Mouse (Mus musculus) kidney, adult 9 months (tissue): ENCODE measurements around the gene Gse1.

Experiments
- DNase-seq: peaks from one replicate; pipeline ENCODE4 v3.0.0; 2022

Gse1 gene

GRCm38 (mm10) chr8:120486477-120487376 is 258.5 kb downstream of the Gse1 start:
- peak; percentile 64 for DNase-seq

- peak; percentile 61 for DNase-seq
Measured at GRCm38 (mm10) chr8:120487377-120487728, 259.1 kb downstream of the Gse1 start.

GRCm38 (mm10) chr8:120487729-120488510 is 259.7 kb downstream of the Gse1 start:
- DNase-seq: peak; percentile 63

GRCm38 (mm10) chr8:120488636-120489131 is 260.4 kb downstream of the Gse1 start:
- DNase-seq: peak; percentile 73

- peak; percentile 68 for DNase-seq
Measured at GRCm38 (mm10) chr8:120489142-120489754, 261.0 kb downstream of the Gse1 start.

GRCm38 (mm10) chr8:120489771-120490281 is 261.6 kb downstream of the Gse1 start:
- peak; percentile 85 for DNase-seq

- DNase-seq: peak; percentile 71
Measured at GRCm38 (mm10) chr8:120490354-120491141, 262.3 kb downstream of the Gse1 start.

GRCm38 (mm10) chr8:120491166-120491793 is 263.0 kb downstream of the Gse1 start:
- peak; percentile 86 for DNase-seq

- DNase-seq: peak; percentile 65
Measured at GRCm38 (mm10) chr8:120492193-120492880, 264.1 kb downstream of the Gse1 start.

GRCm38 (mm10) chr8:120492881-120493220 is 264.6 kb downstream of the Gse1 start:
- DNase-seq: no peak

- peak; percentile 36 for DNase-seq
Measured at GRCm38 (mm10) chr8:120493508-120494464, 265.5 kb downstream of the Gse1 start.

GRCm38 (mm10) chr8:120494903-120495302 is 266.6 kb downstream of the Gse1 start:
- peak; percentile 96 for DNase-seq

GRCm38 (mm10) chr8:120495461-120495860 is 267.2 kb downstream of the Gse1 start:
- DNase-seq: peak; percentile 45

GRCm38 (mm10) chr8:120496478-120496877 is 268.2 kb downstream of the Gse1 start:
- DNase-seq: peak; percentile 10

- no peak for DNase-seq
Measured at GRCm38 (mm10) chr8:120497503-120497946, 269.3 kb downstream of the Gse1 start.

GRCm38 (mm10) chr8:120498349-120498831 is 270.1 kb downstream of the Gse1 start:
- no peak for DNase-seq

- peak; percentile 94 for DNase-seq
Measured at GRCm38 (mm10) chr8:120498926-120499605, 270.8 kb downstream of the Gse1 start.

GRCm38 (mm10) chr8:120500701-120501261 is 272.5 kb downstream of the Gse1 start:
- peak; percentile 73 for DNase-seq

- peak; percentile 28 for DNase-seq
Measured at GRCm38 (mm10) chr8:120501426-120501825, 273.2 kb downstream of the Gse1 start.
